Mouse (Mus musculus): ENCODE data around the gene Cks2. TPM values are rescaled to one million over a fixed set of nuclear protein-coding genes. Genes with fewer than 3 reads are reported as not detected.

Gene Cks2
- polyA plus RNA-seq, 1 experiment from 2014 or later: 433 TPM

- no peaks in the 10 kb centered on the region for H3K27me3 ChIP-seq
- no peak overlapping the region for H3K4me3 ChIP-seq (replicated peaks)
- H3K36me3 ChIP-seq: peaks cover 99% of the 10 kb centered on the region
- WGBS (ENCODE audit: insufficient replicate concordance): 92% methylated on average over 8 of the region's 8 CpGs
- H3K27ac ChIP-seq: no peak overlapping the region
- no peak for DNase-seq
- peaks cover 58% of the 10 kb centered on the region for H3K4me1 ChIP-seq (replicated peaks)
- H3K9ac ChIP-seq: no peak overlapping the region
- no peak overlapping the region for H3K4me2 ChIP-seq
- no peak for ATAC-seq (ENCODE audit: low read depth)
- H3K9me3 ChIP-seq (replicated peaks): no peaks in the 10 kb centered on the region
Measured at GRCm38 (mm10) chr13:51681634-51682033, 36.6 kb downstream of the Cks2 start.

GRCm38 (mm10) chr13:51685290-51685966 is 40.4 kb downstream of the Cks2 start:
- ATAC-seq (ENCODE audit: low read depth) (peak; percentile 63), DNase-seq (no peak)
- Histone ChIP-seq H3K36me3 (peaks cover 90% of the 10 kb centered on the region), H3K9ac (no peak overlapping the region), H3K4me2 (no peak overlapping the region), H3K9me3 (replicated peaks) (no peaks in the 10 kb centered on the region), H3K4me3 (replicated peaks) (no peak overlapping the region), H3K27me3 (no peaks in the 10 kb centered on the region), H3K27ac (peak overlapping the region; percentile 43; the same call in 1 of the 2 replicates), H3K4me1 (replicated peaks) (peaks cover 48% of the 10 kb centered on the region)
- 33% methylated on average over 7 of the region's 7 CpGs for WGBS (ENCODE audit: insufficient replicate concordance)

- 71% methylated on average over 5 of the region's 5 CpGs for WGBS (ENCODE audit: insufficient replicate concordance)
- Histone ChIP-seq H3K4me1 (replicated peaks) (peaks cover 48% of the 10 kb centered on the region), H3K36me3 (peaks cover 80% of the 10 kb centered on the region)
Measured at GRCm38 (mm10) chr13:51686966-51687365, 41.9 kb downstream of the Cks2 start.

GRCm38 (mm10) chr13:51688688-51689087 is 43.7 kb downstream of the Cks2 start:
- WGBS (ENCODE audit: insufficient replicate concordance): 36% methylated on average over 3 of the region's 3 CpGs
- Histone ChIP-seq H3K27ac (no peak overlapping the region), H3K9me3 (replicated peaks) (no peaks in the 10 kb centered on the region), H3K36me3 (peaks cover 63% of the 10 kb centered on the region), H3K4me2 (no peak overlapping the region), H3K4me3 (replicated peaks) (no peak overlapping the region), H3K9ac (no peak overlapping the region), H3K4me1 (replicated peaks) (peaks cover 48% of the 10 kb centered on the region), H3K27me3 (no peaks in the 10 kb centered on the region)
- DNase-seq (no peak), ATAC-seq (ENCODE audit: low read depth) (no peak)

More at GRCm38 (mm10) chr13:51686966-51687365, 41.9 kb downstream of the Cks2 start:
- Histone ChIP-seq H3K4me2 (no peak overlapping the region), H3K27ac (no peak overlapping the region), H3K4me3 (replicated peaks) (no peak overlapping the region), H3K9me3 (replicated peaks) (no peaks in the 10 kb centered on the region), H3K9ac (no peak overlapping the region), H3K27me3 (no peaks in the 10 kb centered on the region)
- DNase-seq: no peak
- ATAC-seq (ENCODE audit: low read depth): no peak

GRCm38 (mm10) chr13:51696481-51696880 is 51.4 kb downstream of the Cks2 start:
- H3K4me2 ChIP-seq: no peak overlapping the region
- H3K27me3 ChIP-seq: no peaks in the 10 kb centered on the region
- no peaks in the 10 kb centered on the region for H3K9me3 ChIP-seq (replicated peaks)
- H3K4me1 ChIP-seq (replicated peaks): peaks cover 31% of the 10 kb centered on the region
- no peaks in the 10 kb centered on the region for H3K36me3 ChIP-seq
- DNase-seq (no peak), ATAC-seq (ENCODE audit: low read depth) (no peak)
- H3K4me3 ChIP-seq (replicated peaks): no peak overlapping the region
- no peak overlapping the region for H3K9ac ChIP-seq
- no peak overlapping the region for H3K27ac ChIP-seq

- DNase-seq (no peak), ATAC-seq (ENCODE audit: low read depth) (no peak)
- 63% methylated on average over 6 of the region's 6 CpGs for WGBS (ENCODE audit: insufficient replicate concordance)
- Histone ChIP-seq H3K9me3 (replicated peaks) (no peaks in the 10 kb centered on the region), H3K27ac (no peak overlapping the region), H3K9ac (peak overlapping the region; percentile 7; the same call in 1 of the 2 replicates), H3K4me2 (no peak overlapping the region), H3K27me3 (no peaks in the 10 kb centered on the region), H3K4me3 (replicated peaks) (no peak overlapping the region), H3K36me3 (peaks cover 3% of the 10 kb centered on the region; the same call in 1 of the 2 replicates), H3K4me1 (replicated peaks) (peaks cover 31% of the 10 kb centered on the region)
Measured at GRCm38 (mm10) chr13:51697455-51697854, 52.4 kb downstream of the Cks2 start.

- Histone ChIP-seq H3K4me3 (replicated peaks) (no peak overlapping the region), H3K9me3 (replicated peaks) (no peaks in the 10 kb centered on the region), H3K36me3 (peaks cover 7% of the 10 kb centered on the region), H3K4me1 (replicated peaks) (peaks cover 31% of the 10 kb centered on the region), H3K27ac (peak overlapping the region; percentile 66), H3K27me3 (no peaks in the 10 kb centered on the region), H3K4me2 (peak overlapping the region; percentile 25), H3K9ac (peak overlapping the region; percentile 7; the same call in 1 of the 2 replicates)
- no peak for DNase-seq
- ATAC-seq (ENCODE audit: low read depth): peak; percentile 72
- 46% methylated on average over 4 of the region's 4 CpGs for WGBS (ENCODE audit: insufficient replicate concordance)
Measured at GRCm38 (mm10) chr13:51697897-51698296, 52.9 kb downstream of the Cks2 start.

- Histone ChIP-seq H3K4me1 (replicated peaks) (peaks cover 31% of the 10 kb centered on the region), H3K9me3 (replicated peaks) (no peaks in the 10 kb centered on the region), H3K27ac (peak overlapping the region; percentile 66), H3K9ac (peak overlapping the region; percentile 7; the same call in 1 of the 2 replicates), H3K36me3 (peaks cover 10% of the 10 kb centered on the region), H3K27me3 (no peaks in the 10 kb centered on the region), H3K4me3 (replicated peaks) (no peak overlapping the region), H3K4me2 (peak overlapping the region; percentile 25)
- WGBS (ENCODE audit: insufficient replicate concordance): 28% methylated on average over 3 of the region's 3 CpGs
- ATAC-seq (ENCODE audit: low read depth) (peak; percentile 73), DNase-seq (peak; percentile 20)
Measured at GRCm38 (mm10) chr13:51698318-51698717, 53.3 kb downstream of the Cks2 start.

Other genes starting within 250 kb of the Cks2 start
- gene S1pr3, start 236.6 kb upstream of the Cks2 start, polyA plus RNA-seq (2015; fragmentation: Nextera tagmentation; extraction: Ambion mirVana): 1.8 and 2.2 TPM in 2 replicates
- gene Shc3, start 75.8 kb upstream of the Cks2 start, polyA plus RNA-seq (2015; fragmentation: Nextera tagmentation; extraction: Ambion mirVana): not detected in 2 replicates
- 21.0 and 22.2 TPM in 2 replicates for gene Secisbp2, start 6.5 kb downstream of the Cks2 start, polyA plus RNA-seq (2015; fragmentation: Nextera tagmentation; extraction: Ambion mirVana)
- gene Sema4d, start 148.5 kb downstream of the Cks2 start, polyA plus RNA-seq (2015; fragmentation: Nextera tagmentation; extraction: Ambion mirVana): 6.0 and 7.6 TPM in 2 replicates
- 19.5 and 20.8 TPM in 2 replicates for gene Gadd45g, start 201.4 kb downstream of the Cks2 start, polyA plus RNA-seq (2015; fragmentation: Nextera tagmentation; extraction: Ambion mirVana)